Mouse (Mus musculus) erythroblast, embryonic 14.5 days (primary cell): Measurements from ENCODE around the gene Hmgb1.

Experiments
- GATA1 ChIP-seq: IDR thresholded peaks from 2 replicates; pipeline ENCODE4 v1.6.1; 2012; ENCODE audit warnings: low read length, inconsistent platforms, mixed read lengths
- TAL1 ChIP-seq: IDR thresholded peaks from 3 replicates; pipeline ENCODE4 v1.6.1; 2012; ENCODE audit warnings: low read length, inconsistent platforms, mixed read lengths

GRCm38 (mm10) chr5:149143766-149144375 lies 40.4 kb downstream of the Hmgb1 start:
- no peak for TF ChIP-seq GATA1
- TF ChIP-seq TAL1 = no peak
